Mouse (Mus musculus) CH12.LX (cell line): ENCODE results near the gene D17H6S53E.

Experiments
- CHD2 ChIP-seq: IDR thresholded peaks from 2 replicates; pipeline ENCODE4 v1.6.1; 2011; ENCODE audit warnings: low read length, improper control_type of control experiment
- CTCF ChIP-seq, 2 experiments: IDR thresholded peaks in 1 of 2; conservative IDR thresholded peaks in 1 of 2; 2 replicates each; pipeline ENCODE4 v1.5.1; 2011 to 2012; ENCODE audit warnings: low read depth in 2 of 2, low read length in 2 of 2, improper control_type of control experiment in 1 of 2, inconsistent platforms in 1 of 2, mild to moderate bottlenecking in 1 of 2, moderate library complexity in 1 of 2
- JUN ChIP-seq: IDR thresholded peaks from 2 replicates; pipeline ENCODE4 v1.6.1; 2011; ENCODE audit warnings: low read depth, mild to moderate bottlenecking, low read length, improper control_type of control experiment, moderate library complexity; ENCODE audit not compliant: insufficient read depth
- MAX ChIP-seq: IDR thresholded peaks from 2 replicates; pipeline ENCODE4 v1.6.1; 2011; ENCODE audit warnings: low read length, improper control_type of control experiment
- TBP ChIP-seq: conservative IDR thresholded peaks from 2 replicates; pipeline ENCODE4 v1.6.1; 2011; ENCODE audit warnings: low read depth, low read length, improper control_type of control experiment
- ZMIZ1 ChIP-seq: IDR thresholded peaks from 2 replicates; pipeline ENCODE4 v1.6.1; 2012; ENCODE audit warnings: low read depth, mild to moderate bottlenecking, inconsistent platforms, low read length, improper control_type of control experiment

DNA sequence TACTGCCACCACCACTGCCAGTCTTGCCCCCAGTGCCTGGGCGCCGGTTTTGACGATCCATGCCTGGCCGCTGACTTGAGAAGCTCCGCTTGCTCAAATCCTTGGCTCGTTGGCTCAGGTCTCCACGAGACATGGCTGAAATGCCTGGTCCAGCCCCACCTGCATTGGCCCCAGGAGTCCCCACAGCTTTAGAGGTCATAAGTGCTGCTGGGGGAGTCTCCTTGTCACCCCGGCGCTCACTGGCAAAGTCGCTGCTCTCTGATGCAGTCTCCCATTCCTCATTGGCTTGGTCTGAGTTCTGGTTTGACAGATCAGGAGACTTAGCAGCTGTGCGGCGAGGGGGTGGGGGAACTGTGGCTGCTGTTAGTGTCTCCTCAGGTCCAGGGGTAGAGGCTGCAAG, 29.3 kb downstream of the D17H6S53E start:
- no peak for TF ChIP-seq MAX
- no peak for TF ChIP-seq JUN
- no peak for TF ChIP-seq TBP
- TF ChIP-seq CHD2, result no peak
- TF ChIP-seq CTCF (conservative IDR thresholded peaks at IDR 0.05 in 1 of 2, IDR thresholded peaks at IDR 0.05 in 1 of 2; ENCODE audit: low read depth in 2 of 2, low read length in 2 of 2), result no peak
- TF ChIP-seq ZMIZ1, result no peak
